Mouse (Mus musculus) thymus, adult 2 months (tissue): ENCODE measurements around the gene Ezr.

Source experiments
- CTCF ChIP-seq: fragments of 200-500 bp; IDR thresholded peaks from 2 replicates; pipeline ENCODE4 v1.5.1; 2012; ENCODE audit warnings: mild to moderate bottlenecking, control low read depth, low read length, moderate library complexity, borderline replicate concordance; ENCODE audit not compliant: control insufficient read depth, poor library complexity, insufficient read depth; ENCODE audit errors: extremely low read depth
- POLR2A ChIP-seq: fragments of 200-500 bp; IDR thresholded peaks from 2 replicates; pipeline ENCODE4 v1.6.1; 2012; ENCODE audit warnings: mild to moderate bottlenecking, low read length, control low read depth, moderate library complexity; ENCODE audit not compliant: control insufficient read depth, poor library complexity, insufficient read depth; ENCODE audit errors: extremely low read depth

GRCm38 (mm10) chr17:6731634-6732033 is 51.0 kb downstream of the Ezr start:
- TF ChIP-seq CTCF (no peak), POLR2A (no peak)
